Mouse (Mus musculus): ENCODE data around the gene Vegfb.

Gene Vegfb

GRCm38 (mm10) chr19:6987061-6987903, at the start of gene Vegfb:
Gene Vegfb (minus strand): TSS chr19:6987651.
- DNase-seq (ENCODE audit: low read depth, low spot score), result no peak

- DNase-seq (ENCODE audit: low read depth, low spot score), result no peak
Observed at GRCm38 (mm10) chr19:7034006-7034405, 46.6 kb upstream of the Vegfb start.

- DNase-seq (ENCODE audit: low read depth, low spot score), result no peak
Observed at GRCm38 (mm10) chr19:7029531-7029930, 42.1 kb upstream of the Vegfb start.

GRCm38 (mm10) chr19:7020224-7020641, 32.8 kb upstream of the Vegfb start:
- peak; percentile 23 for DNase-seq (ENCODE audit: low read depth, low spot score)

GRCm38 (mm10) chr19:7019191-7019590, 31.7 kb upstream of the Vegfb start, which contains the start of gene Fermt3:
Gene Fermt3 (minus strand): TSS chr19:7019469.
- no peak for DNase-seq (ENCODE audit: low read depth, low spot score)

- DNase-seq (ENCODE audit: low read depth, low spot score), result no peak
Observed at GRCm38 (mm10) chr19:7018546-7018945, 31.1 kb upstream of the Vegfb start.

GRCm38 (mm10) chr19:7017541-7018457, 30.3 kb upstream of the Vegfb start:
- no peak for DNase-seq (ENCODE audit: low read depth, low spot score)

GRCm38 (mm10) chr19:7014481-7015135, 27.2 kb upstream of the Vegfb start:
- no peak for DNase-seq (ENCODE audit: low read depth, low spot score)

GRCm38 (mm10) chr19:7013984-7014383, 26.5 kb upstream of the Vegfb start:
- no peak for DNase-seq (ENCODE audit: low read depth, low spot score)

GRCm38 (mm10) chr19:7012426-7012825, 25.0 kb upstream of the Vegfb start:
- no peak for DNase-seq (ENCODE audit: low read depth, low spot score)

GRCm38 (mm10) chr19:7006892-7007593, 19.6 kb upstream of the Vegfb start:
- DNase-seq (ENCODE audit: low read depth, low spot score), result no peak

GRCm38 (mm10) chr19:6999360-7000063, 12.1 kb upstream of the Vegfb start:
- DNase-seq (ENCODE audit: low read depth, low spot score), result no peak

GRCm38 (mm10) chr19:6997721-6998290, 10.4 kb upstream of the Vegfb start:
- no peak for DNase-seq (ENCODE audit: low read depth, low spot score)

- peak; percentile 80 for DNase-seq (ENCODE audit: low read depth, low spot score)
Observed at GRCm38 (mm10) chr19:6996006-6996405, 8.6 kb upstream of the Vegfb start, which contains the start of the genes Nudt22 and Trpt1. Gene Nudt22 (minus strand): TSS chr19:6996117. Gene Trpt1 (plus strand): TSS chr19:6996131.

GRCm38 (mm10) chr19:6995255-6995991, 8.0 kb upstream of the Vegfb start:
- DNase-seq (ENCODE audit: low read depth, low spot score), result no peak

GRCm38 (mm10) chr19:6994489-6994888, 7.0 kb upstream of the Vegfb start:
- no peak for DNase-seq (ENCODE audit: low read depth, low spot score)

GRCm38 (mm10) chr19:6994002-6994401, 6.6 kb upstream of the Vegfb start:
- no peak for DNase-seq (ENCODE audit: low read depth, low spot score)

GRCm38 (mm10) chr19:6993011-6993770, 5.7 kb upstream of the Vegfb start:
- no peak for DNase-seq (ENCODE audit: low read depth, low spot score)
